Mouse (Mus musculus): ENCODE measurements around the gene Atxn1.

- TF ChIP-seq BHLHE40 (IDR thresholded peaks at IDR 0.05; ENCODE audit: low read depth, low read length) (no peak), POLR2A (IDR thresholded peaks at IDR 0.05; ENCODE audit: low read depth, low read length) (no peak), MYC (IDR thresholded peaks at IDR 0.05; ENCODE audit: low read depth, low read length) (no peak), EP300 (IDR thresholded peaks at IDR 0.05; ENCODE audit: low read length) (no peak), POLR2AphosphoS2 (IDR thresholded peaks at IDR 0.05; ENCODE audit: low read depth, low read length) (no peak), MAZ (IDR thresholded peaks at IDR 0.05; ENCODE audit: low read depth, low read length) (no peak), MAX (IDR thresholded peaks at IDR 0.05; ENCODE audit: low read length) (no peak), CTCF (conservative IDR thresholded peaks at IDR 0.05 in 1 of 2, IDR thresholded peaks at IDR 0.05 in 1 of 2; ENCODE audit: low read depth in 2 of 2, low read length in 2 of 2) (no peak), USF1 (IDR thresholded peaks at IDR 0.05; ENCODE audit: low read depth, low read length) (no peak), IRF4 (IDR thresholded peaks at IDR 0.05; ENCODE audit: low read depth, low read length) (no peak), ZMIZ1 (IDR thresholded peaks at IDR 0.05; ENCODE audit: low read depth, low read length) (no peak)
Observed at GRCm38 (mm10) chr13:45827619-45828018, 137.2 kb downstream of the Atxn1 start.
